Mouse (Mus musculus) T-helper 17 cell (primary cell): ENCODE data around the gene Crebbp.

Experiments
- in situ Hi-C, 2 experiments: fragments of 300-600 bp; cut with MboI, MseI; formaldehyde crosslinking; loops; 1 replicate in 1 of 2; 2 replicates in 1 of 2; pipeline ENCODE4 v1.15.1; 2025; ENCODE audit warnings: high pct_unique_total_duplicates in 2 of 2

Crebbp gene

GRCm38 (mm10) chr16:4052601-4053000 is 161.2 kb downstream of the Crebbp start:
- in situ Hi-C loops = no loop called here

GRCm38 (mm10) chr16:4045524-4045923 is 168.3 kb downstream of the Crebbp start:
- in situ Hi-C loops = no loop called here

GRCm38 (mm10) chr16:4044093-4044492 is 169.7 kb downstream of the Crebbp start:
- in situ Hi-C loops = no loop called here

- in situ Hi-C loops = no loop called here
Observed at GRCm38 (mm10) chr16:4041646-4042045, 172.2 kb downstream of the Crebbp start.

GRCm38 (mm10) chr16:4040206-4040605 is 173.6 kb downstream of the Crebbp start:
- in situ Hi-C loops = no loop called here

GRCm38 (mm10) chr16:4037690-4038089 is 176.1 kb downstream of the Crebbp start:
- in situ Hi-C loops = no loop called here

GRCm38 (mm10) chr16:4036807-4037206 is 177.0 kb downstream of the Crebbp start, which contains the start of gene Dnase1:
TSS of gene Dnase1 (plus strand) at chr16:4036942.
- in situ Hi-C loops = no loop called here

GRCm38 (mm10) chr16:4035575-4035974 is 178.2 kb downstream of the Crebbp start:
- in situ Hi-C loops = no loop called here

GRCm38 (mm10) chr16:4034476-4034875 is 179.3 kb downstream of the Crebbp start:
- in situ Hi-C loops = no loop called here

GRCm38 (mm10) chr16:4033971-4034370 is 179.8 kb downstream of the Crebbp start:
- in situ Hi-C loops = no loop called here

- in situ Hi-C loops = no loop called here
Observed at GRCm38 (mm10) chr16:4032341-4032748, 181.5 kb downstream of the Crebbp start.

GRCm38 (mm10) chr16:4031441-4032274 is 182.1 kb downstream of the Crebbp start:
- in situ Hi-C loops = no loop called here
